Mouse (Mus musculus) neutrophil, adult 5-6 weeks (primary cell): ENCODE data around the gene Sv2a. TPM values are rescaled to one million over a fixed set of nuclear protein-coding genes. Genes with fewer than 3 reads are reported as not detected.
"Not testable (repeated sequence)": the region's sequence is repeated elsewhere in the genome, so short reads cannot be mapped to it uniquely, and the experiment has no call there.

Experiments
- ATAC-seq: fragments of 151-379, 151-347 bp; 2 replicates; pipeline ENCODE4 v1.8.0; 2017; ENCODE audit warnings: mild to moderate bottlenecking, moderate TSS enrichment; ENCODE audit not compliant: insufficient number of reproducible peaks, poor library complexity, low FRiP score, severe bottlenecking; ENCODE audit errors: extremely low read depth
- total RNA-seq: library from RNA; stranded (forward); fragments of 200-1000 nt; gene quantifications from 2 replicates; pipeline ENCODE4 v1.2.3, GENCODE M21; 2017

Gene Sv2a
- total RNA-seq, 1 experiment from 2014 or later = 0.81 TPM

GRCm38 (mm10) chr3:96207819-96208218, 26.9 kb downstream of the Sv2a start:
- no peak for ATAC-seq

GRCm38 (mm10) chr3:96209242-96209641, 28.3 kb downstream of the Sv2a start:
- ATAC-seq = no peak

- peak; percentile 11; the same call in 1 of the 2 replicates for ATAC-seq
These were observed 38.3 kb downstream of the Sv2a start for GRCm38 (mm10) chr3:96219191-96219641.

GRCm38 (mm10) chr3:96219661-96220130, 38.7 kb downstream of the Sv2a start, which contains the start of the genes Bola1 and Hist2h2ab:
TSS of gene Bola1 (minus strand) at chr3:96219709.
TSS of gene Hist2h2ab (plus strand) at chr3:96219865.
- peak; percentile 63 for ATAC-seq

- ATAC-seq = not testable (repeated sequence)
These were observed 39.3 kb downstream of the Sv2a start for GRCm38 (mm10) chr3:96220131-96220764.

GRCm38 (mm10) chr3:96220765-96221639, 40.1 kb downstream of the Sv2a start, which contains the start of the genes Hist2h2ac and Hist2h2be:
TSS of gene Hist2h2ac (minus strand) at chr3:96220880.
TSS of gene Hist2h2be (plus strand) at chr3:96221119.
- ATAC-seq = peak; percentile 83

GRCm38 (mm10) chr3:96221640-96222038, 40.7 kb downstream of the Sv2a start:
- no peak for ATAC-seq

GRCm38 (mm10) chr3:96222774-96223173, 41.8 kb downstream of the Sv2a start:
- ATAC-seq = no peak

- ATAC-seq = no peak
These were observed 44.5 kb downstream of the Sv2a start for GRCm38 (mm10) chr3:96225421-96225820.

- ATAC-seq = peak; percentile 23; the same call in 1 of the 2 replicates
These were observed 46.0 kb downstream of the Sv2a start for GRCm38 (mm10) chr3:96226695-96227648.

GRCm38 (mm10) chr3:96228828-96229227, 47.9 kb downstream of the Sv2a start:
- no peak for ATAC-seq

GRCm38 (mm10) chr3:96230404-96230803, 49.5 kb downstream of the Sv2a start:
- no peak for ATAC-seq

GRCm38 (mm10) chr3:96230910-96231757, 50.2 kb downstream of the Sv2a start:
- ATAC-seq = no peak

GRCm38 (mm10) chr3:96231758-96232120, 50.8 kb downstream of the Sv2a start:
- ATAC-seq = no peak

- ATAC-seq = no peak
These were observed 54.0 kb downstream of the Sv2a start for GRCm38 (mm10) chr3:96234914-96235313.

- no peak for ATAC-seq
These were observed 54.9 kb downstream of the Sv2a start for GRCm38 (mm10) chr3:96235836-96236235.

- ATAC-seq = no peak
These were observed 55.9 kb downstream of the Sv2a start for GRCm38 (mm10) chr3:96236834-96237334.
